In genomic region chr8:122640825-122641224, GRCm38 (mm10) we compare ENCODE assay signal across 22 mouse cellular contexts. TPM values are rescaled to one million over a fixed set of nuclear protein-coding genes. Genes with fewer than 3 reads are reported as not detected.
"Had no signal": no experiment of that assay in that cellular context is flagged by ENCODE, and none has a peak within 500 bp of the region (broad histone marks: within the 10 kb centered on the region; RNA-seq: fewer than 3 reads in every experiment).

No protein-coding gene starts in this region.

- H3K27ac ChIP-seq: kidney, postnatal 0 days; liver, embryonic 13.5 days; macrophage; midbrain, embryonic 12.5 days; stomach, postnatal 0 days had no signal

- DNase-seq: kidney, adult 9 months; kidney, postnatal 36 days; liver; liver, embryonic 13.5 days; liver, postnatal 0 days; lung, postnatal 14 days; thymus, postnatal 4 days had no signal

- ATAC-seq: liver, postnatal 0 days had no signal

- H3K27me3 ChIP-seq: liver, embryonic 13.5 days; megakaryocyte, embryonic 14.5 days; neural tube, embryonic 15.5 days had no signal

- H3K4me3 ChIP-seq: limb, embryonic 12.5 days; liver, embryonic 13.5 days; lung, embryonic 15.5 days; megakaryocyte, embryonic 14.5 days; midbrain, embryonic 12.5 days; neural tube, embryonic 15.5 days had no signal

- H3K9me3 ChIP-seq: limb, embryonic 12.5 days; liver, embryonic 13.5 days; lung, embryonic 15.5 days; megakaryocyte, embryonic 14.5 days; midbrain, embryonic 12.5 days; neural tube, embryonic 15.5 days had no signal

- H3K9ac ChIP-seq: limb, embryonic 12.5 days; liver, embryonic 13.5 days; liver, postnatal 0 days; lung, embryonic 15.5 days; midbrain, embryonic 12.5 days; neural tube, embryonic 15.5 days had no signal

- H3K4me2 ChIP-seq: limb, embryonic 12.5 days; liver, embryonic 13.5 days; lung, embryonic 15.5 days; midbrain, embryonic 12.5 days; neural tube, embryonic 15.5 days had no signal

- H3K36me3 ChIP-seq: lung, embryonic 15.5 days had no signal

RNA-seq across cellular contexts. Expression of gene Pabpn1l, which starts 18.3 kb away (rescaled TPM):
- total RNA-seq: layer of hippocampus, adult 18-20 months; layer of hippocampus, postnatal 10 days; left cerebral cortex, adult 18-20 months; left cerebral cortex, postnatal 25 days; midbrain, postnatal 0 days had no signal
- polyA plus RNA-seq: limb, embryonic 12.5 days; liver, embryonic 13.5 days; liver, postnatal 0 days; lung, embryonic 15.5 days; macrophage; midbrain, embryonic 12.5 days; midbrain, postnatal 0 days; neural tube, embryonic 11.5 days; small intestine, adult 2 months had no signal
